Mouse (Mus musculus) layer of hippocampus, adult 8-10 months (tissue): ENCODE results near the gene Rasgrf1. TPM values are rescaled to one million over a fixed set of nuclear protein-coding genes. Genes with fewer than 3 reads are reported as not detected.
"Not testable (repeated sequence)": the region's sequence is repeated elsewhere in the genome, so short reads cannot be mapped to it uniquely, and the experiment has no call there.

ENCODE experiments used
- DNase-seq, 2 experiments: peaks; one replicate each; pipeline ENCODE4 v3.0.0; 2022; ENCODE audit warnings: low spot score in 2 of 2
- total RNA-seq, 4 experiments: library from RNA; stranded (reverse); gene quantifications; 2 replicates each; pipeline ENCODE4 v1.2.4; 2022

The Rasgrf1 gene
- total RNA-seq, 4 experiments from 2014 or later: 449 to 518 (median 495) TPM

DNA sequence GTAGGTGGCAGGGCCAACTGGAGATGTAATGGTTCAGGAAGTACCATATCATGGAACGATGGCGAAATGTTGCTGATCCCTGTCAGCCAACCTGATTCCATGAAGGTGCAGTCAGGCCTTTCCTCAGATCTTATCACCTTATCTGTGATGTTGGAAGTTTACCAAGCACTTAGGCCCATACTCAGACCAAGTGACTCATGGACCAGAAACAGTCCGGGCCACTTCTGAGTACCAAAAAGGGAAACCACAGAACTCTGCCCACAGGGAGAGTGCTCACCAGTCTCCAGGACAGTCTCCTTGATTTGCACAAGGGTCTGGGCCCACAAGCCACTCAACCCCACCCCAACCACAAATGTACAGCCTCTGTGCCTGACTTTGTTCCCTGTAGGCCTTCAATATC lies 126.1 kb downstream of the Rasgrf1 start:
- no peak for DNase-seq

DNA sequence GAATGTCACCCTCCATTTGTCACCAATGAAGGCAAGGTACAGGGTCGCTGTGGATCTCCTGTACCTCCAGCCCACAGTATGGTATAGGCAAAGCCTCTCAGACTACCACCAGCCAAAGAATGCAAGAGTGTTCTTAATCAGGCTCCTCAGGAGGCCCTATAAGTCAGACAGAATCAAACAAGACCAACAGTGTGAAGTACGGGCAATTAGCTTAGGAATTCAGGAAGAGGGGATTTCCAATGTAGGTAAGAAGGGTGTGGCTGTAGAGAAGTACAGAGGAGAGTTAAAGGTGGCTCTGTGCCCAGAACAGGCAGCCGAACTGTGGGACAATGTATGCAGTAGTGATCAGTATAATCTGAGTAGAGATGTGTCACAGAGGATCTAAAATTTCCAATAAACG lies 126.6 kb downstream of the Rasgrf1 start:
- no peak for DNase-seq

DNA sequence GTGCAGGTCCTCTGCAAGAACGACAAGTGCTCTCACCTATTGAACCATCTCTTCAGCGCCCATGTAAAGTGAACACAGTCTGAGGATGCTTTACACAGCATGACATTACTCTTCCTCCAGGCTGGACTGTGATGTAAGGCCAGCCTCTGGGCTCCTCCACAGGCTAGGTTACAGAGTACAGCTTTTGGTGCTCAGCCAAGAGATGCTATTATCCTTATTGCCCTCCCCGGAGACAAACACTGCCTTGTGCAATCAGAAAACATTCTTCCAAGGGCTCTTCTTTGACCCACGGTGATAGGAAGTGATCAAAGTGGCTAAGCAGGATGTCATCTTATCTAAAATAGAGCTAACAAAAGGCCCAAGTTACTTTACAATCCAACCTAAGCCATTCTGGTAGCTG lies 128.8 kb downstream of the Rasgrf1 start:
- DNase-seq: no peak

DNA sequence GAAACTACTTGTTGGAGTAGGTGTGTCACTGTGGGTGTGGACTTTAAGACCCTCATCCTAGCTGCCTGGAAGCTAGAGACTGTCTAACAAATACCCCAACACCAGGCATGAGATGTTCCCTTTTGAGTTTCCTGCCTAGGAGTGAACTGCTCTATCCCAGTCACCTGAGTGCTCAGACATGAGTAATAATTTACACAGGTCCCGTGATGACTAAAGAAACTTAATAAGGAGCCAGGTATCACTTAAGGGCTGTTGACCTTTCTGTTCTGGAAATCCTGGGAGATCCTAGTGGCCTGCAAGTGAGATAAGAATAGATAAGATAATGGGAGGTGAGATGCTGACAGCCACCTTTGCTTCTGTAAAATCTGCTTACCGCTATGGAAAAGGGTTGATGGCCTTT lies 131.2 kb downstream of the Rasgrf1 start:
- DNase-seq: no peak

DNA sequence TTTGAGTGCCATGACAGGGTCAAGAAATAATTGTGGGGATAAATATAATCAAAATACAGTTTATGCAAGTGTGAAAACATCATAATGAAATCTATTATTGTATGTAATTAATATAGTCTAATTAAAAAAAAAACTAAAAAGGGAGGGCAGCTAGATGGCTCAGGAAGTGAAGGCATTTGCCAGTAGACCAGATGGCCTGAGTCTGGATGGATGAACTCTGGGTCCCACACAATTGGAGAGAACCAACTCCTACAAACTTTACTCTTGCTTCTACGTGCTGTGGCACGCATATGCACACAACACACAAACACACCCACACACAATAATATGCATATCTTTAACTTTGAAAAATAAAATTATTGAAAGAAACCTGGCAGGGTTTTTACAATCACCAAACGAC lies 131.8 kb downstream of the Rasgrf1 start:
- no peak for DNase-seq

DNA sequence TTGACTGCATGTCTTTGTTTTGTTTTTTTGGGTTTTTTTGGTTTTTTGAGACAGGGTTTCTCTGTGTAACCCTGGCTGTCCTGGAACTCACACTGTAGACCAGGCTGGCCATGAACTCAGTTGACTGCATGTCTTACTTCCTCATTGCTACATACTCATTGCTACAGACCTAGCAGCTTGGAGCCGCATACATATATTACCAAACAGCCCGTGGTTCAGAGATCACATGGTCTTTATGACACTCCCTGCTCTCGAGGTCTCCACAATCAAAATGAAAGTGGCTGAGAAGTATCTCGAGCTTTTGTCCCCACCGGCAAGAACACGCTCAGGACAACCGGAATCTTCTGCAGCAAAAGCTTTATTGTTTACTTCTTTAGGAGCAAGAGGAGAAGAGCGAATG lies 133.2 kb downstream of the Rasgrf1 start:
- not testable (repeated sequence) for DNase-seq

DNA sequence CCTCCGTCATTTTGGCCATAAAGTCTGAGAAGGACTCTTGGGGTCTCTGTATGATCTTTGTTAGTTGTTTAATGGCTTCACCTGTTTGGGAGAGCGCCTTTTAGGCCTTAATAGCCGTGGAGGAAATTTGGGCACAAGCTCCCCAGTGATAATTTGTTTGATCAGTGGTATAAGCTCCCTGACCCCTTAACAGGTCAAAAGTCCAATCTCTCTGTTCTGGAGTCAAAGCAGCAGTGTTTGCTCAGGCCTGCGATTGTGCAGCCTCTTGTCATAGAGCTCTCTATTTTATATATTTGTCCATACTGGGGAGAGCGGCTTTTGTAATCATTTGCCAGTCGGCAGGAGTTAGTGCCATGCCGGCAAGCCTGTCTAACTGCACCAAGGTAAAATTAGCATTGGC lies 135.5 kb downstream of the Rasgrf1 start:
- no peak for DNase-seq

DNA sequence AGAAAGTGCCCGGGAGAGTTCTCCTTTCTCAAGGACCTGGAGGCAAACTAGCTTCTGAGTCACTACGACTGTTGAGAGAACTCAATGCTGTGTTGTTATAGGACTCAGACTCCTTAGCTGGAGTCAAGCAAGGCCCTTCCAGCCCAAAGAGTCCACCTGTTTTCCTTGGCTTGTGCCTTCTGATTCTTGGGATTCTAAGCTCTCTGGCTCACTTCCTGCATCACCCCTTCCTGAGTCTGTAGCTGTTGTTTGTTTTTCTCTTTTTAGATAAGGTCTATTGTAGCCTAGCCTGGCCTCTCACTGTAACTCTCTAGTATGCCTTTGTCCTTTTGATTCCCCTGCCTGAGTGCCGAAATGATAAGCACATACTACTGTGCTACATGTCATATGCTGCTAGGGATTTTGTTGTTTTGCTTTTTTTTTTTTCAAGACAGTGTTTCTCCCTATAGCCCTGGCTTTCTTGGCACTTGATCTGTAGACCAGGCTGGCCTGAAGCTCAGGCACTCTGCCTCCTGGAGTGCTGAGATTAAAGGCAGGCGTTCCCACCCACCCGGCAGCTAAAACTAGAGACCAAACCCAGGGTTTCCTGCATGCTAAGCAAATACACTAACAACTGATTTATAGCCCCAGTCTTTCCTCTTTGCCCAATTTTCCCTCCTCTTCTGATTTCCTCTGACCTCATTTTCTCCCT lies 138.4 kb downstream of the Rasgrf1 start:
- no peak for DNase-seq

DNA sequence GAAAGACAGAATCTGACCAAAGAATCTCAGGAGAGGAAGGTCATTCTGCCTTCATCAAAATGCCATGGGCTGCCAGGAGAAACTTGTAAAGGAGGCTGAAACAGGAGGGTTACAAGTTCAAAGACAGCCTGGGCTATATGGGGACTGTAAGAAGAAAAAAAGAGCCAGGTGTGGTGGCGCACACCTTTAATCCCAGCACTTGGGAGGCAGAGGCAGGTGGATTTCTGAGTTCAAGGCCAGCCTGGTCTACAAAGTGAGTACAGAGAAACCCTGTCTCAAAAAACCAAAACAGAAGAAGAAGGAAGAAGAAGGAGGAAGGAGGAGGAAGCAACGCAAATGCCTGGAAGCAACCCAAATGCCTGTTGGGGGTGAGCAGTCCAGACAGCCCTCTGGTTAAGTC lies 144.1 kb downstream of the Rasgrf1 start, which contains the start of gene Ctsh:
Gene Ctsh, plus strand, starts transcription at position 301 of the 400 bp plus-strand sequence.
- no peak for DNase-seq

DNA sequence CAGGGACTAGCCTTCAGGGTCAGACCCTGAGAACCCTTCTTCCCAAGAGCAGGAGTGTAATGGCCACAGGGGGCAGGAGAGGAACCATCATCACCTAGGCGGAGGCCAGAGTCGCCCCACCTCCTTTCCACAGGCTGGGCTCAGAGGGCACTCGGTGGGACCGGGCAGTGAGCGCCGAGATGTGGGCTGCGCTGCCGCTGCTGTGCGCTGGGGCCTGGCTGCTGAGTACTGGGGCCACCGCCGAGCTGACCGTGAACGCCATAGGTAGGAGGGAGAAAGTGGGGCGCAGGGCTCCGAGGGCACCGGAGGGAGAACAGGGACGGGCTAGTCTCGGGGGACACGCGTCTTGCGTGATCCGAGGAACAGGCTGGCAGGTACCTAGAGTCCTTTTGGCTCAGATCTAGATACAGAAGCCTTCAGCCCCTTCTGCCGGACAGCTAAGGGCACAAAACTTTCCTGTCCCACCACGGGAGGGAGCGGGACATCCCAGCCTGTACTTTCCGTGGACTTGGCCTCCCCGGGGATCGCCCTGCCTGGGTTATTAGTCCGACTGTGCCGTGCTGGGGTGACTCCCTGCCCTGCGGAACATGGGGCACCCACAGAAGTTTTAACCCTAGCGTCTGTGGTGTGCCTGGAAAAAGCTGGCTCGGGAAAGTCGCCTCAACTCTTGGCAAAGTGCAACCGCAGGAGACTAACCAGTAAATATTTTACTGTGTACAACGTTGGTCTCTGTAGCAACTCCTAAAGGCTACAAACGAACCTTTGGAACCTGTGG lies 144.8 kb downstream of the Rasgrf1 start:
- no peak for DNase-seq

DNA sequence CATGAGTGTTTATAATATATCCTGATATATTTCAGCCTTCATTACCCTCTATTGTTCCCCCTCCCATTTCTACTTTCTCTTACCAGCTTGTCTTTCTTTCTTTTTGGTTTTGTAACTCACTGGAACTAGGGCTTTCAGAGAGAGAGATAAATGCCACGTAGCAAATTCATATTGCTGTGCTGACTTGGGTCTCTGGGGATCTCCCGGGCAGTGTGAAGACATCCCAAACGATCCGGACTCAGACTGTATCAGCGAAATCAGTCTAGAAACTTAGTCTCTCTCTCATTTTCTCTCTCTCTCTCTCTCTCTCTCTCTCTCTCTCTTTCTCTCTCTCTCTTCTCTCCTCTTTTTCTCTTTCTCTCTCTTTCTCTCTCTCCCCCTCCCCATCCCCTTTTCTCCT lies 145.7 kb downstream of the Rasgrf1 start:
- DNase-seq: no peak

DNA sequence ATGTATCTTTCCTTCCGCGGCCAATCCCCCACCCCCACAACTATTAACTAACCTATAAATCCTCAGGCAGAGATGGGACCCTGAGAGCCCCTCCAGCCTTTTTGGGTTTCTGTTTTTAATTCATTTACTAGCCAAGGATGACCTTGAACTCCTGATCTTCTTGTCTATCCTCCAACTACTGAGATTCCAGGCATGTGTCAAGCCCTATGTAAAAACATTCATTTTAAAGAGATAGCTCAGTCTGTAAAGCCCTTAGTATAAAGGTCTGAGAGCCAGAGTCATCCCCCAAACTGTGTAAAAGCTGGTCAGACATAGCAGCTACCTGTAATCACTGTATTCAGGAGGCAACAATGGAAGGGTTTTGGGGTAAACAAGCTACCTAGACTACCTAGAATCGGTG lies 146.2 kb downstream of the Rasgrf1 start:
- no peak for DNase-seq

DNA sequence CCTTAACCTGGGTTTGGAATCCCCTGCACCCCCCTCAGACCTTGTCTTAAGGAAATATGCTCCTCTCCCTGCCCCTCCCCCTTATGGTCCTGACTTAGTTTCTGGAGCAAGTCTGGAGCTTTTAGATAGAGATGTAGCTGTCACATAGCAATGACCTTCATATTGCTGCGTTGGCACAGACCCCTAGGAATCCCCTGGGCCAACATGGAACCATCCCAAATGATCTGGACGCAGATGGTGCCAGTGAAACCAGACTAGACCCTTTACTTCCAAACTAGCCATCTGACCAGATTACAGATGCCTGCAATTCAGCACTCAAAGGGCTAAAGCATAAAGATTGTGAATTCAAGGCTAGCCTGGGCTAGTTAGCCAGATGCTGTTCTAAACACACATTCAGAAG lies 147.0 kb downstream of the Rasgrf1 start:
- no peak for DNase-seq

DNA sequence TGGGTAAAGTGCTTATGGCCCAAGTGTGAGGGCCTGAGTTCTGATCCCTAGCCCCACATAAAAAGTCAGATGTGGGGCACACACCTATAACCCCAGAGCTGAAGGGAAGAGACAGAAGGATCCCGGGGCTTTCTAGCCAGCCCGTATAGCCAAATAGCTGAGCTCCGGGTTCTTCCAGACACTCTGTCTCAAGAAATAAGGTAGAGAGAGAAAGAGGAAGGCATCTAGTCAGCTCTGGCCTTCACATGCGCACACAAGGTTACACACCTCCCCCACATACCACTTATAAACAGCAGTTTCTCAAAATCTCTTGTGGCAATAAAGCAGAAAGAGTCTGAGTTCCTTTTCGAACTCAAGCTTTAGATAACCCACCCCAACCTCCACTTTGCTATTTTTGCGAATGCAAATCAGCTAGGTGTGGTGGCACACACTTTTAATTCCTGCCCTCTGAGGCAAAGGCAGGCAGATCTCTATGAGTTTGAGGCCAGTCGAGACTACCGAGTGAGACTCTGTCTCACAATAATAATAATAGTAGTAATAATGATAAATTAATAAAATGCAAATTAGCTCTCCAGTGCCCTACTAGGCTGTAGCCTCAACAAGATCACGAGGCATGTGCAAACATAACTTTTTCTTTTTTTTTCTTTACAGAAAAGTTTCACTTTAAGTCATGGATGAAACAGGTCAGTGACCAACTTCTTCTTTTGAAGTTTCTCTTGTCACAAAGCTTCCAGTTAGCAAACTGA lies 150.3 kb downstream of the Rasgrf1 start:
- DNase-seq: no peak

DNA sequence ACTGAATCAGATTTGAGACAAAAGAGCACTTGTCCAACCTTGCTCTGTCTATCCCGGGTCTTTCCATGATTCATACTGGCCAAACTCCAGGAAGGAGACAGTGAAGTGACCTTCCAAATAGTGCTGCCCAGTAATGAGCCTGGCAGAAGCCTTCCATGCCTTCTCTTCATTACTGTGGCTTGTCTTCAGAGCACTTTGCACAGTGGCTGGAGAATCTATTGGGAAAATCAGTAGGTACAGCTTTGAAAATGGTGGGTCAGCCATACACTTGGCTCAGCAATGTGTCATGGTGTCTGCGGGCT lies 150.8 kb downstream of the Rasgrf1 start:
- DNase-seq: no peak

DNA sequence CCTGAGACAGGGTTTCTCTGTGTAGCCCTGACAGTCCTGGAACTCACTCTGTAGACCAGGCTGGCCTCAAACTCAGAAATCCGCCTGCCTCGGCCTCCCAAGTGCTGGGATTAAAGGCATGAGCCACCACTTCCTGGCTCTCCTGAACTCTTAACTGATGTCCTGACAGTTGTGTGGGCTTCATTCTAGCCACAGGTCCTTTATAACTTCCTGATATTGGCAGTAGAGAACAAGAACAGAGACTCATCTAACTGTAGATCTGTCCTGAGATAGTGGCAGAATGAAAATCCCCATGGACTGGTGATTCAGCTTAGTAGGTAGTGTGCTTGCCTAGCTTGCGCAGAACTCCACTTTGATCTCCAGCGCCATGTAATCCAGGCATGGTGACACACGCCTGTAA lies 151.2 kb downstream of the Rasgrf1 start:
- DNase-seq: not testable (repeated sequence)

DNA sequence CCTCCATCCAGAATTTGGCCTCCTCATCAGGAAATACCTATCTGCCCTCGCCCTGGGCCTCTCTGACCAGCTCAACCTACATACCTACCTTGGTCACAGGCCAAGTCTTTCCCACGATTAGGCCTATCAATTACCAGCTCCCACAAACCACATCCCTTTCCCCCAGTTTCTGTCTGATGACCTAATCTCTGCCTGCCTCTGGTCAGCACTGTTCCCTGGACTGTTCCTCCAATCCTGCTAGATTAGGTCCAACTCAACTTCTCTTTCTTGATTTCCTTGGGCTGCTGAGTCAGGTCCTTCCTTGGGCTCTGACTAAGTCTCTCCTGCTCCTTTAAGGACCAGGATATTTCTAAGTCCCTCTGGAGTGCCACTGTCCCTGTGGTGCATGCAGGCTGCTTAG lies 157.6 kb downstream of the Rasgrf1 start:
- no peak for DNase-seq

DNA sequence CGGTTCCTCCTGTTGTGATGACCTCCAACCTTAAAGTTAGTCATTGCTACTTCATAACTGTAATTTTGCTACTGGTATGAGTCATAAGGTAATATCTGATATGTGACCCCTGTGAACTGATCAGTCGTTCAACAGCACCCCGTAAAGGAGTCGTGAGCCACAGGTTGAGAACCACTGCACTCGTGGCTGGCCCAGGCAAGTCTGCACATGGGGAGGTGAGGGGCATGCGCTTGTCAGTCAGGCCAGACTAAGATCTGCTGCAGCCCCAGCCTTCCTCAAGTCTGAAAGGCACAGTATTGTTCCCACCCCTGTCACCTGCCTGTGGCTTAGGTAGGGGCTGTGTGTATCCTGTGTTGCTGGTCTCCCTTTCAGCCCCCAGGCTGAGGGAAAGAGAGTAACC lies 159.1 kb downstream of the Rasgrf1 start:
- DNase-seq: no peak

DNA sequence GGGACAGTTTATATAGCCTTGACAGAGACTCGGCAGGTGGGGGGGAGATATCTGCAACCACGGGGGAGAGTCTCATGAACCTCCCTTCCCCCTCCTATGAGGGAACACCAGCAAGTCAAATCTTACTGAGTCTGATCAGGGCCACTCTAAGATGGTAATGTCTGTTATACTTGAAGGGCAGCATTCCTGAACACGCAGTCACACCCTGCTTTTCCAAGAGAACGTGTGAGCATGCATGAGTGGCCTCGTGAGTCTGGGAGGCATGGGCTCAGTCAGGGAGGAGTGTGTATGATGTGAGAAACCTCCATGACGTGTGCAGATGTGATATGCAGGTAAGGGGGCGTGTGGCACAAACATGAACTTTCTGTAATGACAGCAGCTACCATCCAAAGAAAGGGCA lies 159.8 kb downstream of the Rasgrf1 start:
- no peak for DNase-seq

DNA sequence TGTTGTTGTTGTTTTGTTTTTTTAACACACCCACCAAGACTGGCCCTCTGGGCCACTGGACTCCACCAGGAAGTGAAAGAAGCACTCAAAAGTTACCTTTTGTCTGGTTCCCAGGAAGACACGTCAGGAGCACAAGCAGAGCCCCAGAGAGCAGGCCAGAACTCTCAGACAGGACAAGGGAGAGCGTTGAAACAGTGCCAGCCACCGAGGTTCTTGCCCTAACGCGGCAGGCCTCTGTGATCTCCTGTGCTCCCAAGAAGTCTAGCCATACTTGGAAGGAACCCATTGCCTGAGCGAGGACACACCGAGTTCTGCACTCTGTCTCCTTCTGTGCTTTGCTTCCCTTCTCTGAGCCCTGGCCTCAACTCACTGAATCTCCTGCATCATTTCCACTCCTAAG lies 160.5 kb downstream of the Rasgrf1 start:
- no peak for DNase-seq

DNA sequence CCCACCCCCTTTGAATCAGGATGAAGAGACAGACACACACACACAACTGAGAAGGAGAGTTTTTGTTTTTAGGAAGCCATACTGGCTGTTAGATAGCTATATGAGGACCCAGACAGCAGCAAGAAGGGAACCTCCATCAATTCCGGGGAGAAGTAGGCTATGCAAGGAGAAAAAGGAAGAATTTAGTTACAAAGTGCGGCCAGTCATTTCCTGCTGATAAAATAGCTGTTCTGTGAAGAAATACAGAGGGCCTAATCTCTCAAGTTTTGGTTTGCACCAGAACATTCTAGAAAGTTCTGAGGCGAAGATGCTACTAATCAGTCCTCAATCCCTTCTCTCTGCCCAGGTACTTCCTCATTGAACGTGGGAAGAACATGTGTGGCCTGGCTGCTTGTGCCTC lies 165.6 kb downstream of the Rasgrf1 start:
- DNase-seq: no peak

DNA sequence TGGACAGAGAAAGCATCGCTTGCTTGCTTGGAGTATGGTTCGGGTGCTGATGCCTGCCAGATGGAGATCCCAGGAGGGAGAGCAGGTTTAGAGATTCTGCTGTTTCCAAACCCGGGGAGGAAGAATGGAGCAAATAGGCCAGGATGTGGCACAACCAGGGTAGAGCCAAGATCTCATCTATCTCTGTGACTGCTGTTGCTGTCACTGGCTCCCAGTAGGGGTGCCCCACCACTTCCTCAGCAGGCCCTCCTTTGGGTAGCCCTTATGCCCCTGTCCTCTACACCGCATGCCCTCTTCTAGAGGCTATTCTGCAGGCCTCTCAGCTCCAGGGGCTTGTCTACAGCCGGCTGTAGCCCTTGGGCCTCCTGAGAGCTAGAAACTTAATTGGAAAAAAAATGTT lies 166.4 kb downstream of the Rasgrf1 start:
- DNase-seq: no peak
